Mouse (Mus musculus) liver, embryonic 14.5 days (tissue): ENCODE measurements at regions not wholly inside any gene's neighbourhood (a gene's known extent, or its start where the extent isn't known, plus 50 kb on each side); places are given as distances from the start of the nearest gene placed in this dataset.

ENCODE experiments used
- ATAC-seq: fragments of 200-750 bp; cut with Nextera tagmentation; 2 replicates; pipeline ENCODE4 v1.8.0; 2017; ENCODE audit warnings: moderate number of reproducible peaks, mild to moderate bottlenecking, moderate library complexity; ENCODE audit not compliant: insufficient read depth
- DNase-seq, 3 experiments: peaks; one replicate each; pipeline ENCODE4 v3.0.0-alpha.2; 2012 to 2013; ENCODE audit warnings: low read depth in 3 of 3, low spot score in 3 of 3
- H3K27ac ChIP-seq: fragments of 300-500 bp; sonication (generic); 2 replicates; pipeline ENCODE4 v1.5.1; 2014; ENCODE audit warnings: moderate library complexity, mild to moderate bottlenecking, control low read depth, inconsistent platforms
- H3K27me3 ChIP-seq: fragments of 300-500 bp; sonication (generic); 2 replicates; pipeline ENCODE4 v1.6.1; 2014; ENCODE audit warnings: mild to moderate bottlenecking, low read length, moderate library complexity; ENCODE audit not compliant: control insufficient read depth, insufficient read depth
- H3K36me3 ChIP-seq: fragments of 300-500 bp; sonication (generic); replicated peaks from 2 replicates; pipeline ENCODE4 v1.6.1; 2014; ENCODE audit warnings: low read depth; ENCODE audit not compliant: control insufficient read depth, insufficient read depth
- H3K4me1 ChIP-seq, 2 experiments: fragments of 200-500 bp in 1 of 2; fragments of 300-500 bp in 1 of 2; sonication (generic) in 1 of 2; replicated peaks; 2 replicates each; pipeline ENCODE4 v1.6.1; 2012 to 2014; ENCODE audit warnings: antibody characterized with exemption in 1 of 2, inconsistent platforms in 1 of 2, low read length in 1 of 2; ENCODE audit not compliant: control insufficient read depth in 2 of 2, insufficient read depth in 2 of 2
- H3K4me2 ChIP-seq: fragments of 300-500 bp; sonication (generic); 2 replicates; pipeline ENCODE4 v1.6.1; 2014; ENCODE audit warnings: low read depth, mild to moderate bottlenecking, control low read depth, moderate library complexity
- H3K4me3 ChIP-seq, 2 experiments: fragments of 200-500 bp in 1 of 2; fragments of 300-500 bp in 1 of 2; sonication (generic) in 1 of 2; 2 replicates each; pipeline ENCODE4 v1.5.1; 2012 to 2014; ENCODE audit warnings: low read depth in 2 of 2, low read length in 2 of 2, mild to moderate bottlenecking in 2 of 2, control low read depth in 1 of 2, inconsistent platforms in 1 of 2, moderate library complexity in 1 of 2; ENCODE audit not compliant: insufficient read depth in 1 of 2
- H3K9ac ChIP-seq: fragments of 300-500 bp; sonication (generic); replicated peaks from 2 replicates; pipeline ENCODE4 v1.6.1; 2014; ENCODE audit warnings: mild to moderate bottlenecking, control low read depth, moderate library complexity
- H3K9me3 ChIP-seq: fragments of 300-500 bp; sonication (generic); 2 replicates; pipeline ENCODE4 v1.6.1; 2016; ENCODE audit warnings: low read length, mixed read lengths; ENCODE audit not compliant: control insufficient read depth
- CTCF ChIP-seq: IDR thresholded peaks from 2 replicates; pipeline ENCODE4 v1.5.1; 2016; ENCODE audit warnings: antibody characterized with exemption, low read depth, control low read depth
- EP300 ChIP-seq: IDR thresholded peaks from 2 replicates; pipeline ENCODE4 v1.6.1; 2016; ENCODE audit warnings: antibody characterized with exemption, low read depth
- WGBS: fragments of 180-500 bp; shearing (Covaris S2); extraction: QIAGEN DNeasy Blood & Tissue Kit; methylation state at CpG from one replicate; pipeline ENCODE4 v1.1.7; 2014; ENCODE audit not compliant: insufficient replicate concordance; 5-methylcytosine and 5-hydroxymethylcytosine counted together

- H3K9ac ChIP-seq: no peak overlapping the region
- no peaks in the 10 kb centered on the region for H3K9me3 ChIP-seq
- H3K4me3 ChIP-seq: no peak overlapping the region
- no peaks in the 10 kb centered on the region for H3K27me3 ChIP-seq
- no peak overlapping the region for H3K27ac ChIP-seq
- TF ChIP-seq EP300 (no peak), CTCF (no peak)
- no peak for DNase-seq
- no peaks in the 10 kb centered on the region for H3K36me3 ChIP-seq
- H3K4me1 ChIP-seq: no peaks in the 10 kb centered on the region
- ATAC-seq: no peak
- H3K4me2 ChIP-seq: no peak overlapping the region
- WGBS: 54% methylated on average over 5 of the region's 5 CpGs
Measured at GRCm38 (mm10) chr1:76143516-76143915, 597.5 kb downstream of the Slc4a3 start.

GRCm38 (mm10) chr1:76148963-76149362 is 602.9 kb downstream of the Slc4a3 start:
- no peaks in the 10 kb centered on the region for H3K36me3 ChIP-seq
- no peak overlapping the region for H3K4me2 ChIP-seq
- no peaks in the 10 kb centered on the region for H3K4me1 ChIP-seq
- DNase-seq: no peak
- H3K9ac ChIP-seq: no peak overlapping the region
- H3K9me3 ChIP-seq: no peaks in the 10 kb centered on the region
- no peak for ATAC-seq
- TF ChIP-seq CTCF (no peak), EP300 (no peak)
- no peaks in the 10 kb centered on the region for H3K27me3 ChIP-seq
- 54% methylated on average over 2 of the region's 2 CpGs for WGBS
- no peak overlapping the region for H3K27ac ChIP-seq
- no peak overlapping the region for H3K4me3 ChIP-seq

- Histone ChIP-seq H3K4me1 (no peaks in the 10 kb centered on the region), H3K27me3 (no peaks in the 10 kb centered on the region), H3K4me3 (no peak overlapping the region), H3K9ac (no peak overlapping the region), H3K36me3 (no peaks in the 10 kb centered on the region), H3K27ac (no peak overlapping the region), H3K4me2 (no peak overlapping the region), H3K9me3 (no peaks in the 10 kb centered on the region)
- TF ChIP-seq CTCF (no peak), EP300 (no peak)
- no peak for ATAC-seq
- 58% methylated on average over 8 of the region's 8 CpGs for WGBS
- no peak for DNase-seq
Measured at GRCm38 (mm10) chr1:76156291-76156690, 610.2 kb downstream of the Slc4a3 start.

- TF ChIP-seq CTCF (no peak), EP300 (no peak)
- DNase-seq: no peak
- ATAC-seq: no peak
- H3K36me3 ChIP-seq: no peaks in the 10 kb centered on the region
- H3K27ac ChIP-seq: no peak overlapping the region
- H3K27me3 ChIP-seq: no peaks in the 10 kb centered on the region
- 32% methylated on average over 2 of the region's 2 CpGs for whole genome bisulfite sequencing
- H3K9me3 ChIP-seq: no peaks in the 10 kb centered on the region
- H3K4me1 ChIP-seq: no peaks in the 10 kb centered on the region
- H3K9ac ChIP-seq: no peak overlapping the region
- H3K4me3 ChIP-seq: no peak overlapping the region
- no peak overlapping the region for H3K4me2 ChIP-seq
Measured at GRCm38 (mm10) chr1:76167486-76167885, 621.4 kb downstream of the Slc4a3 start.

- H3K27ac ChIP-seq: no peak overlapping the region
- H3K9me3 ChIP-seq: no peaks in the 10 kb centered on the region
- DNase-seq (no peak), ATAC-seq (no peak)
- H3K27me3 ChIP-seq: no peaks in the 10 kb centered on the region
- whole genome bisulfite sequencing: 60% methylated on average over 3 of the region's 3 CpGs
- no peaks in the 10 kb centered on the region for H3K36me3 ChIP-seq
- no peak overlapping the region for H3K9ac ChIP-seq
- no peak overlapping the region for H3K4me3 ChIP-seq
- no peaks in the 10 kb centered on the region for H3K4me1 ChIP-seq
- H3K4me2 ChIP-seq: no peak overlapping the region
- TF ChIP-seq CTCF (no peak), EP300 (no peak)
Measured at GRCm38 (mm10) chr1:76181181-76181580, 635.1 kb downstream of the Slc4a3 start.
